Mouse (Mus musculus) spleen, adult 12 weeks (tissue): ENCODE data around the gene Usp21.

Source experiments
- DNase-seq: peaks from one replicate; pipeline ENCODE4 v3.0.0; 2022; ENCODE audit warnings: low spot score

Usp21 gene

DNA sequence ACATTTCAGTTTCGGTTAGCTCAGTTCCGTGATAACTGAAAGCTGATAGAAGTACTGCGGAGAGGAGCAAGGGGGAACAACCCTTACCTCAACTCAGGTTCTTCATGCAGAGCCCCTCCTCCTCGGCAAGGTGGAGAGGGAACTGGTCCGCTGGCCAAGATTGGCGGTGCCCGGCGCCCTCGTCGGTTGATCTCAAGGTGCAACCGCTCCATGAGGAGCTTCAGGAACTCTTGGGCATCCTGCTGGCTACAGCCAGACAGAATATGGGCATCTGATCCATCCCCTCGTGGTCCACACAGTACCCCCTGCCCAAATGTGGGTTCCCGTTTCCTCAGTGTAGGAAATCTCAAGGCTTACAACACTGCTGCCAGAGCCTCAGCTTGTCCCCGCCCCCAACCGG, 3.3 kb downstream of the Usp21 start:
- no peak for DNase-seq

DNA sequence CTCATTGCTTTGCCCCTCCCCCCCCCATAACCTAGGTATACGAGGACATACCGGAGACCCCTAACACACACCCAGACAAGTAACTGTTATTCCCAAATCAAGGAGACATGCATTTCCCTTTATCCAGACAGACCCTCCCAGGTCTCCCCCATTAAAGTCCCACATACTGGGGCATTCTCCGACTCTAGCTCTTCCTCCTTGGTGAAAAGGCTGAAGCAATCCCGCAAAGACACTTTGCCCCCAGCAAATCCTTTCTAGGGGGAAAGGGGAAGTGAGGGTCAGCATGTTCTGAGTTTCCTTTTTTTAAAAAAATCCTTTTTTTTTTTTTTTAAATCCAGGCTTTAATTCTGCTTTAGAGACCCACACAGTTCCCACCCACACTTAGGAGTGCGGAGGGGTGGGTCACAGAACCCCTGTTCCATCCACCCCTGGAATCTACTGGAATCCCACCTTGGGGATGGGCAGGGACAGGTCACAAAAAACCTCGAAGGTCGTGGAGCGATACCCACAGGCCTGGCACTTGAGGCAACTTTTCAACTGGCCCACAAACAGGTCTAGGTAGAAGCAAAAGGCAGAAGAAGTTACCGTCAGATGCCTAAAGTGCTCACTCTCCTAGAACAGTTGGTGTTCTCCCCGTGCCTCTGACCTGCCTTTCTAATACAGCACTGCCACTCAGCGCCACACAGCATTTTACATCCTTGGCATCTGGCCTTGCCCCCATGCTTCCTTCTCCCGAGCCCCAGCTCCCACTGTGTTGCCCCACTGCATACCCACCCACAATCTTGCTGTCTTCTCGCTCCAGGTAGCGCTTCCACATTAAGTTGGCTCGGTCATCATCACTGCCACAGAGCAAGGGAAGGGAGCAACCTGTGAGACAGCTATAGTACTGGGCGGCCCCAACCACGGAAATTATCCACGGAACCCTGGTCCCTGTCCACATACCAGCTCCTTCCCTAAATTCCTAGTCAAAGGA, 4.3 kb downstream of the Usp21 start:
- DNase-seq: no peak

DNA sequence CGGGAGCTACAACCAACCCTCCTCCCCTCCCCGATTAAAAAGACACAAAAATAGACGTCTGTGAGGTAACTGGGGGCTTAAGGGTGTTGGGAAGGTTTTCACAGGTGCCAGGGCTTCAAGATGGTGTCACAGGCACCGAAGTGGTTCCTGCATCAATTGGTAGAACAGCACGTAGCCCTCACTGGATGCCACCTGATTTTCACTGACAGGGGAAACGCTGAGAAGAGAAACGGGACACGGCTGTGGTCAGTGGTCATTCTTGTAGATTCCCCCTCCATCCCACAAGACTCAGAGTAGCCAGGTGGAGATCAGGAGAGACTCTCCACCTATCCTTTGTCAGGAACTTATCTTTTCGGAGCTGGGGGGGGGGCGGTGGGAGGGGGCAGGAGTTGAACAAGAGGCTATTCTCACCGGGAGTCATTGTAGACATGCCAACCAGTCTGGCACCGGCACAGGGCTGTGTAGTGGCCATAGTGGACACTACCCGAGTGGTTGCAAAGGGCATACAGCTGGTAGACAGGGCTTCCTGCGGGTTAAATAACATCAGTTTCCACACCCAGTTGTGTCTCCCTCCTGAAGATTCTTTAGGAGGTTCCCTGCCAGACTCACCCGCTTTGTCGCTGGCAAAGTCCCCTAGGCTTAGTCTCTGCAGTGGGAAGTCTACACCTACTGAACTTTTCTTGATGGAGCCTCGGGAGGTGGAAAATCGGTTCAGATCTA, 5.5 kb downstream of the Usp21 start:
- no peak for DNase-seq

DNA sequence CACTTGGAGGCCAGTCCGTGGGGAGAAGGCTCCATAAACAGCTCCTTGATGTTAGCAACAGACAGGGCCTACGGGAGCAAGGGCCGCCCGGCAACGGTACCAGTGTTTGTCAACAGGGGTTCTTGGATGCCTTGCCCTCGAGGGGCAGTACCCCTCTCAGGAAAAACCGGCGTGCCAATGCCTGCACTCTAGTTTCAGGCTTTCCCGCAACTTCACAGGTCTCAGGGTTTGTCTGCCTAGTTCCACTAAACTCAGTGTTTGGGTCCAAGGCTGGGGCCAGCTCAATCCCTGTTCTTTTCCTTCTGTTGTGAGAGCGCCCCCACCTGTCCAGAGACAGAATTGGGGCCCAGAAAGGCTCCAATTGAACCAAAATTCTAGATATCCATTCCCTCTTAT, 6.3 kb downstream of the Usp21 start:
- peak; percentile 83 for DNase-seq

DNA sequence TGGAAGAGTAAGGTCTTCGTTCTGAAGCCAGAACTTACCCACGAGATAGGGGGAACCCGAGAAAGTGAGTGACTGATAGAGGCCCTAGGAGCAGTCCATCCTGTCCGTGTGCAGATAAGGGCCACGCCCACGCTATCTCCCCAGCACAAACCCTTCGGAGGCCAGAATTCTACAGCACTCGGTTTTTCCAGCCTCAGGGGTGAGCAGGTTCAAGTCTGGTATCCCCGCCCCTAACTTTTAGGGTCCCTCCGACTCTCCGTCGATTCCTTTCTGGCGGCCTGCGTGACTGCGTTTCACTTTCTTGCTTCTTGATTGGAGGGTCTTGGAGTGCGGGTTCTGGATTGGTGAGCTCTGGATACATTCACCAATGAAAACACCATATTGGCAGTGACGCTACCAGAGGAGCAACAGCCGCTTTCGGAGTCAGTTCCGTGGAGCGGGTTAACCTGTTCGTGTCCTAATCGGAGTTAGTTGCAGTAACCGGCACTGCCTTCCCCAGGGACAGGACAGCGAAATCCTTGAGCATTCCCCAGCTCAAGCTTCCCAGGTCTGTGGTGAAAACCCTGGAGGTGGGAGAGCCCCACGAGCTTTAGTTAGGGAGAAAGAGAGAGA, 6.8 kb downstream of the Usp21 start, which contains the start of gene Ppox:
Gene Ppox (minus strand): TSS at position 271 of the 612 bp plus-strand sequence.
- peak; percentile 93 for DNase-seq

DNA sequence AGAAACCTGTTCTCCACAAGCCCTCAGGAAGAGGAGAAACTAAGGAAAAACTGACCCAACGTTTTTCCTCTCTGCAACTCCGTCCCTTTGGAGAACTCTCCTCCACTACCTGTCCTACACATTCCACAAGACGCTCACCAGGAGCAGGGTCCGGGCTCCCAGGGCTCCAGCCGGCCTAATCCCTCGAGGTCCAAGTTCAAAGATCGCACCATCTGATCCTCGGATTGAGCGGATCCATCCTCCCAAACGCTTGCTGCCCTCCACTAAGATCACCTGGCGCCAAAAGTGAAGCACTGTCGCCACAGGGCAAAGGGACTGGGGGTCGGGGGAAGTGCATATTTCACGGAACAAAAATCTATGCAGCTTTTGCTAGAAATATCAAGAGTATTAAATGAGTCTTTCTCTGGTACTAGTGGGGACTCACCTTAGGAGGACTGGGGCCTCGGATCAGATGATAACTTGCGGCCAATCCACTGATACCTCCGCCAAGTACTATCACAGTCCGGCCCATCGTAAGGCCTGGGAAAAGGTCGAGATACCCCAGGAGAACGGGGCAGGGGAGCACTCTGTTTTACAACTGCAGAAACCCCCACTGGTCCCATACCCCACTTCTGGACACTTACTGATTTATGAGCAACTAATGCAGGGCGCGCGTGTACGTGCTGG, 7.4 kb downstream of the Usp21 start:
- DNase-seq: no peak

DNA sequence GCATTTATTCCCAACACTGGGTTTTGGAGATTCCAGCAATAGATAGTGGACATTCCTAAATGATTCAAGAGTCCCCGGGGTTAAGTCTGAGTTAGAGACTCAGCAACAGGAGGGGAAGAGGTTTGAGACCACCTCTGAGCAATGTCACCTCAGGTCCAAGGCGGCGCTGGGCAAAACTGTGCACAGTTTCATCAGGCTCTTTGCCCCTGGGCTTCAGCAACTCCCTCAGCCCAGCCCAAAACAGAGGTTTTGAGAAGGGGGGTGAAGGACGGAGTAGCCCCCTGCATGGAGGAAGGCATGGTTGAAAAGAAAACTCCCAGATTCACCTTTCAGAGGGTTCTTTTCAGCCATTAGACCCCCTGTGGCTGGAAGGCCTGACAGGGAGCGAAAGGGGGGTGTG, 8.1 kb downstream of the Usp21 start:
- DNase-seq: no peak

DNA sequence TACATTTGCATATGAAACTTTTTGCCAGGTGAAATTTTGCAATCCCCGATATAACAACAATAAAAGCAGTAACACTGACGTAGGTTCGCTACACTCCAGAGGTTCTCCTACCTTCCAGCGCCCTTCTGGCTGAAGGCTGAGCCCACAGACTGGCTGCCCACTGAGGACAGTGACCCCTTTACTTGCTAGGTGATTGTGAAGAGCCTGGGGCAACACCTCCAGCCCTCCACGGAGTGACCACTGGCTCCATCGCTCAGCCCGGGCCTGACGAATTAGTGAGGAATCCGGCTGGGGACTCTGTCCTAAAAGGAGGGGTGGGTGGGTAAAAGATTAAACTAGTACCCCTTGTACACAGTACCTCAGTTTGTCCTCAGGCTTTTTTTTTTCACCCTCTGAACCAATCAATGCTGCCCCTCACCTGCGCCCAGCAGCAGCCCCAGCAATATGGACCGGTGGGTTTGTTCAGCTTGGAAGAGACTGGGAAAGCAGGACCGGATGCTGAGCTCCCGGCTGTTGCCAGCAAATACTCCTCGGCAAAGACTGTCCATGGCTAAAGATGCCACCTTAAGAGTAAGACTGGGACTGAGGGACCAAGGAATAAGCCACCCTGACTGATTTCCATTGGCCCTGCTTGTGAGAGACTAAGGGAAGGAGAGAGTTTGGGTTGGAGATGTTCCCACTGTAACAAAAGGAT, 8.6 kb downstream of the Usp21 start:
- no peak for DNase-seq

DNA sequence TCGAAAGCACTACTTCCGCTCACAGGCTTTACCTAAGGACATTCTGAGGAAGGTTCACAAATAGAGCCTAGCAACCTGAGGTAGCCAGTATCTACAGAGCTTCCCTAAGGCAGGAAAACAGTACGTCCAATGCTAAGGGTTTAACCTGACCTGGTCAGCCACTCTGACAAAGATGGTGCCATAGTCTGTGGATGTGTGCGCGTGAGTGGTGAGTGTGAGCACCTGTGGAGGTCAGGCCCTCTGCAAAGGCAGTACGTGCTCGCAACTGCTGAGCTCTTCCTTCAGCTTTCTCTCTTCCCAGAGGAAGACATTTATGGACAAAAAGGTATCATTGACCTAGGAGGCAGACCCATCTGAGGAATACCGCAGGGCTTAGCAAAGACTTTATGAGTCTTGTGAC, 9.4 kb downstream of the Usp21 start:
- no peak for DNase-seq

DNA sequence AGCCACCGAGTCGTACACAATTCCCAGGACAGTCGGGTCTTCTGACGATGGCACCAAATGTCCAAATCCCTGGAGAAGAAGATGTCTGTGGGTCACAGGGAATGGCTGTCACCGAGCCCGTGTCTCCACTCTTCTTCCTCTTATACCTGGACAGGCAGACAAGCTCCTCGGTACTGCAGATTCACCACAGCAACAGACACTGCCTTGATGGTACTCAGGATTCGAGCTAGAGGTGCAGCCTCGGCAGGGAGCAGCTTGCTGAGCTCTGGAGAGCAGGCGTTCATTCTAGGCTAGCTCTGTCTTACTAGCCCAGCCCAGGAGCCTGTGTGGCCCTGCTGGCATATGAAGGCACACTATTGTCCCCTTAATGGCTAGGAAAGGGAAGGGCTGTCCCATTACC, 10.1 kb downstream of the Usp21 start:
- DNase-seq: no peak

DNA sequence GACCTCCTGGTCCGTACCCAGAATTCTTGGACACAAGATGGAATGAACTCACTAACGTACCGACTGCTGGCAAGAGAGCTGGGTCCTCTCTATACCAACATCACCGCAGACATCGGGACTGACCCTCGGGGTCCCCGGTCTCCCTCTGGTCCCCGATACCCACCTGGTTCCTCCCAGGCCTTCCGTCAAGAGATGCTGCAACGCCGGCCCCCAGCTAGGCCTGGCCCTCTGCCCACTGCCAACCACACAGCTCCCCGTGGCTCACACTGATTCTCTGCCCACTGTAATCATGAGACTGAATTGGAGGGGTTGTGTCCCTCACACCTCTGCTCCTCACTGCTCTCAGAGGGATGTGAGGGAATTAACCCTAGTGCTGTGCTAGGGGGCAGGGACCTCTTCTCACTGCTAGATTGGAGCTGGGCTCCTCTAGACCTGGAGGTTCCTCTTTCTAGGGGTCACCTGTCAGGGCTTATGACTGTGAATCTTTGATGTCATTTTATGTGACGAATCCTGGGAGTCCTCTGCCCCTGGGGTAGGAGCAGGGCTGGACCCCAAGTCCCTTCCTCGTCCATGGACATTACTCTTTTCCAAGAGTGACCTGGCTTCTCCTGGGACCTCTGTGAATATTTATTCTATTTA, 11.6 kb downstream of the Usp21 start:
- DNase-seq: no peak

DNA sequence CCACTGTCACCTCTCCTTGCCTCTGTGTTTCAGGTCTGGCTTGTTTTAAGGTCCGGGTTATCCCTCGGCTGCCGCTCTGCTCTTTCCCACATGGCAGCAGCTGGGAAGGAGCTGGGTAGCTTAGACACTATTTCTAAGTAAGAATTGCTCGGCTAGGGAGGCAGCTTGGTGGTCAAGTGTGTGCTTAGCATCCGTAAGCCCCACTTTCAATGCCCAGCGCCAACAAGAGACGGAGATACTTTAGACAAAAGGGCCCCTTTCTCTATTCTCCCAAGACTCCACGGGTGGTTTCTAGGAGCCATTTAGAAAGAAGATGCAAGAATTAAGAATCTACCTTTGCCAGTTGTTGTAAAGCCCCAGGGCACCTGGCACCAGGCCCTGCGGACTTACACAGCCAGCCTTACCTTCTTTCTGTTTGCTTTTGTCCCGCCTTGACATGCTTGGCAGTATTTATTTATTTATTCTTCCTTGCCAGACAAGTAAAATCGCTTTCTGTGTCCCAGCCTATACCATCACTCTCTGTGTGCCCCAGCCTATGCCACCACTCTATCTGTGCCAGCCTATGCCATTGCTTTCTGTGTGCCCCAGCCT, 12.6 kb downstream of the Usp21 start:
- DNase-seq: no peak

DNA sequence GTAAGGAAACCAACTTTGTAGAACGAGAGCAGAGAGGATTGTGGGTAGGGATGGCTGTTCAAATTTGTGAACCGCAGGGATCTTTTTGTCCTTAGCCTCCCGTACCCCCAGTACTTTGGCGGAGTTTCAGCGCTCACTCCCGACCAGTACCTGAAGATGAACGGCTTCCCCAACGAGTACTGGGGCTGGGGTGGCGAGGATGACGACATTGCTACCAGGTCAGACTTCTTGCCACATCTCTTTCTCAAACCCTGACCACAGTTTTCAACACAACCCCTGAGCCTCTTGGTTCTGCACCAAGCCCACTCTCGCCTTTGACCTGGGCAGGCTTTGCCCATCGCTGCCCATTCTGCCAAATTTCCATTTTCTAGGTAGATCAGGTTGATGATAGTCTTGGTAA, 13.6 kb downstream of the Usp21 start:
- no peak for DNase-seq

DNA sequence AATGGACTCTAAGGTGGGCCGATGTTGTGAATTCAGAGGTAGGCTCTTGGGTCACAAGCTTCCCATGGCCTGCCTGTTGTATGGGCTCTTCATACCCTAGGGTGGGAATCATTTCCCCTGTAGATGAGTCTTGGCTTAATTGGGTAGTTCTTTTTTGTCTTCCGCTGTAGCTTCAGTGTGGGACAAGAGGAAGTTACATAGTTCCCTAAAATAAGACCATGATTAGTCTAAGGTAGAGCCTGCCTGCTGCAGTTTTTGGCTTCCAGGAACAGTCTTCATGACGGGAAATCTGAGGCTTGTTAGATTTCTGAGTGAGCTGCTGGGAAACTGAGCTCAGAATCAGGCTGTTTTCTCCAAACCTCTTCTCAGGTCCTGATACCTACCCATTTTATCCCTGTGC, 15.7 kb downstream of the Usp21 start:
- DNase-seq: no peak

DNA sequence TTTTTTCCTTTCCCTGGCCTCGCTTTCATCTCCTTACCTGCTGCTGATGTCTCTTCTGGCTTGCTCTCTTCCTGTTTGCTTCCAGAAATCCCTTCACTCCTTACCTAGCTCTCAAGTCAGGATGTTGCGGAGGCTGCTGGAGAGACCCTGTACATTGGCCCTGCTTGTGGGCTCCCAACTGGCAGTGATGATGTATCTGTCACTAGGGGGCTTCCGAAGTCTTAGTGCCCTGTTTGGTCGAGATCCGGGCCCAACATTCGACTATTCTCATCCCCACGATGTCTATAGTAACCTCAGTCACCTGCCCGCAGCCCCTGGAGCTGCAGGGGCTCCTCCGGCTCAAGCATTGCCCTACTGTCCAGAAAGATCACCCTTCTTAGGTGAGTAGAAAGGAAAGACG, 16.2 kb downstream of the Usp21 start:
- DNase-seq: no peak

DNA sequence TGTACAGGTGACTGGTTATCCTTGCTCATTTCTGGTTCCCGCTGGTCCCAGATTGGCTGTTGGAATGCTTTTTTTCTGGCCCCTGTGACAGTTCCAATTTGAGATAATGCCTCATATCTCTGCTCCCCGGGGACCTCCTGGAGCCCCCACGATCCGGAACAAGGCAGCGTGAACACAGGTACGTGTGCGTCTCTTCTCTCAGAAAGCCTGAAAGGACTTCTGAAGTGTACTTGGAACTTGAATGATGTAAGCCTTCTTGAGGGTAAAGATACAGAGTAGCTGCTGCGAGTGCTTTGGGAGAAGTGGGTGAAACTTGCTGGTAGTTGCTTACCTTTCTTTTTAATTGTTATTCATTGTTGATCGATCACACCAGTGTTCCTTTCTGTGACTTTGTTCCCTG, 16.6 kb downstream of the Usp21 start:
- DNase-seq: no peak

DNA sequence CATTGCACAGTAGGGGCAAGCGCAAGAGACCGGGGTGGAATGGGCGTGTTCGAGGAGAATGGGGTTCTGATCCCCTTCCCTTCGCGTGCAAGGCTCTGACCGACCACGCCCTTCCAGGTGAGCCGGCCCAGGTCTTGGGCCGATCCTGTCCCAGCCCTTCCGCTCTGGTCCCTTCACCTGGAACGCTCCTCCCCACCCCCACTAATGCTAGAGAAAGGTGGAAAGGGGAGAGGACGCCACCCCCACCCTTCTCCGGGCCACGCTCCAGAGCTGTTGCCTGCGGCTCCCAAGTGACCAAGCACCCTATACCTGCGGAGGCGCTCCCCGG, 17.3 kb downstream of the Usp21 start:
- DNase-seq: no peak

DNA sequence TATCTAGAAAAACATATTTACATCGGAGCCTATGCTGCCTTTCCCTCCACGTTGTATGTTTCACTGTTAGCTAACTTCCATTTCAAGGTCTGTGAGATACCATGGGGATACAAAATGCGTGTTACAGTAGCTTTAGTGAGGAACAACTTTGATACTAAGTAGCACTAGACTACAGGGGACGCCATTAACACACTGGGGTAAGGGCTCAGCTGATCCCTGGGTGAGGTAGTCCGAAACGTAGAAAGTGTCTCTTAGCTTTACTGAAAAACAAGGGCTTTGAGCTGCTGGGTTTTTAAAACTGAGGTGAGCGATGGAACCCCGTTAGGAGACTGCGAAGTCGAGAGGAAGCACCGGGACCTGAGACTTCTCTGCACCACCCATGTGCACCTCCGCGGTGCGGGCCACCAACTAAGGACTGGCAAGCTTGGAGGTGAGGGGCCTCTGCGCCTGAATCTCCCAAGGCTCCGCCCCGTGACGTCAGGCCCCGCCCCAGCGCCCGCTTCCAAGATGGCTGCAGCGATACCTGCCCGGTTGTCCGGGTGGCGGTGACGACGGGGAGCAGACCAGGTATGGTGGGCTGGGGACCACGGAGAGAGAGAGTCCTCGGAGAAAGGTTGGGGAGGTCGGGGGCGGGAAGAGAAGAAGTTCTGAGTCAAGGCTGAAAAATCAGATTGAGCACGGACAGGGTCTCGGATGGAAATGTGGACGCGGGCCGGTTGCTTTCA, 17.8 kb downstream of the Usp21 start, which contains the start of gene B4galt3:
Gene B4galt3 (plus strand): TSS at position 481 of the 725 bp plus-strand sequence.
- DNase-seq: peak; percentile 94

DNA sequence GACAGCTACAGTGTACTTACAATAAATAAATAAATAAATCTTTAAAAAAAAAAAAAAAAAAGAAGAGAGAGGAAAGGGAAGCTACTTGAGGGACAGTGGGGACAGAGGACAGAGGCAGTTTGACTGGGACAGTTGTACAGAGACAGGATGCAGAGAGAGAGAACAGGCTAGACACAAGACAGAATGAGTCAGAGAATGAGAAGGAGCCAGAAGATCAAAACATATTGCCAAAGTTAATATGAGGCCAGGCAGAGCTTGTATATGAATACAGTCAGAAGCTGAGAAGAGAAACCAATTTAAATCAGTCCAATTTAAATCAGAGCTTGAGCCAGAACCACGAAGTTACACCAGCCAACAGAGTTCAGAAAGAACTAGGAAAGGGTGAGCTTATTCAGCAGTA, 19.4 kb downstream of the Usp21 start:
- DNase-seq: no peak
